Mouse (Mus musculus): ENCODE measurements around the gene Gm47996. TPM values are rescaled to one million over a fixed set of nuclear protein-coding genes. Genes with fewer than 3 reads are reported as not detected.
"Not testable (repeated sequence)": the region's sequence is repeated elsewhere in the genome, so short reads cannot be mapped to it uniquely, and the experiment has no call there.

The Gm47996 gene
- polyA plus RNA-seq, 1 experiment = not detected

DNA sequence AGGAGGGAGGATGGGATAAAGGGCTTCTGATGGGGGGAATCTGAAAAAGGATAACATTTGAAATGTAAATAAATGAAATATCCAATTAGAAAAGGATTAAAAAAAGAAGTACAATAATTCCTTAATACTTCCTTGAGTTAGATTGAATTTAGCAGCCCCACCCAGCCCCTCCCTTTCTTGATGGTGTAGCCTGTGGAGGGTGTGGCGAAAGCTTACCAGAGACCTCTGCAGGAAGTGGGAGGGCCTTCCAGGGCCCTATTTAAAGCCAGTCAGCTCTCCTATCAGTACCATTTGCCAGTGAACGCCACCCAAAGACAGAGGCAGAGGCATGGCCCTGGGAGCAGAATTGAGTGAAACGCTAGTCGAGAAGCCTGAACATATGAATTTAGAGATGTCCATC is 11.8 kb upstream of the Gm47996 start, which contains the start of gene Gm47995:
Gene Gm47995, plus strand, starts transcription at position 329 of the 400 bp plus-strand sequence.
- H3K27me3 ChIP-seq (ENCODE audit: control insufficient read depth, insufficient read depth, low read length); H3K4me3 ChIP-seq (ENCODE audit: low read depth, low read length); H3K36me3 ChIP-seq (ENCODE audit: control insufficient read depth, insufficient read depth, low read length); H3K4me1 ChIP-seq (ENCODE audit: control insufficient read depth, insufficient read depth, insufficient read length, low read length); H3K27ac ChIP-seq (ENCODE audit: insufficient read depth, low read depth, low read length): not testable (repeated sequence)
- 66% methylated on average over 2 of the region's 4 CpGs for WGBS

- H3K4me3 ChIP-seq (ENCODE audit: low read depth, low read length); H3K4me1 ChIP-seq (ENCODE audit: control insufficient read depth, insufficient read depth, insufficient read length, low read length); H3K27me3 ChIP-seq (ENCODE audit: control insufficient read depth, insufficient read depth, low read length); H3K36me3 ChIP-seq (ENCODE audit: control insufficient read depth, insufficient read depth, low read length); H3K27ac ChIP-seq (ENCODE audit: insufficient read depth, low read depth, low read length): not testable (repeated sequence)
Measured at GRCm38 (mm10) chr1:151200620-151201019, 9.3 kb upstream of the Gm47996 start.

- WGBS = 60% methylated on average over 4 of the region's 5 CpGs
- H3K27ac ChIP-seq (ENCODE audit: insufficient read depth, low read depth, low read length); H3K27me3 ChIP-seq (ENCODE audit: control insufficient read depth, insufficient read depth, low read length); H3K36me3 ChIP-seq (ENCODE audit: control insufficient read depth, insufficient read depth, low read length); H3K4me1 ChIP-seq (ENCODE audit: control insufficient read depth, insufficient read depth, insufficient read length, low read length); H3K4me3 ChIP-seq (ENCODE audit: low read depth, low read length): not testable (repeated sequence)
Measured at GRCm38 (mm10) chr1:151202771-151203170, 7.2 kb upstream of the Gm47996 start.

- H3K4me1 ChIP-seq (ENCODE audit: control insufficient read depth, insufficient read depth, insufficient read length, low read length); H3K27me3 ChIP-seq (ENCODE audit: control insufficient read depth, insufficient read depth, low read length); H3K36me3 ChIP-seq (ENCODE audit: control insufficient read depth, insufficient read depth, low read length); H3K4me3 ChIP-seq (ENCODE audit: low read depth, low read length); H3K27ac ChIP-seq (ENCODE audit: insufficient read depth, low read depth, low read length): not testable (repeated sequence)
- WGBS = no CpG with 5 or more reads among the region's 6 CpGs
Measured at GRCm38 (mm10) chr1:151203818-151204217, 6.1 kb upstream of the Gm47996 start, which contains the start of gene 3110040M04Rik. Gene 3110040M04Rik, plus strand, starts transcription at chr1:151204121.

DNA sequence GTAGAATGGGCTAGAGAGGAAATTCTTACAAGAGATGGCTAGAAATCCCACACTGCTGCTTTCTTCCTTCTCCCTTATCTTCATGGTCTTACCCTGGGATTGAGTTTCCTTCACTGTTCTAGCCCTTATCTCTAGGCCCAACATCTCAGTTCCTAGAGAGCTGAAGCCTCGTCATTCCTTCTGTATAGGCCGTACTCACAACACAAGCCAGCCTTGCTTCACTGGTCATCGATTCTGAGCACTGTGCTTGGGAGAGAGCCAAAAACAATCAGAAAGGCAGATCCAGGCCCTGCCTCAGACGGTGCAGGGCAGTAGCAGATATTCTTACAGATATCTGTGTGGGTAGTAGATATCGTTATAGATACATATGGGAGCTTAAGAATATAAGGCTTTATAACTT is 1.4 kb upstream of the Gm47996 start:
- H3K4me1 ChIP-seq (ENCODE audit: control insufficient read depth, insufficient read depth, insufficient read length, low read length); H3K36me3 ChIP-seq (ENCODE audit: control insufficient read depth, insufficient read depth, low read length); H3K27ac ChIP-seq (ENCODE audit: insufficient read depth, low read depth, low read length); H3K27me3 ChIP-seq (ENCODE audit: control insufficient read depth, insufficient read depth, low read length); H3K4me3 ChIP-seq (ENCODE audit: low read depth, low read length): not testable (repeated sequence)
- WGBS = 69% methylated on average over 4 of the region's 5 CpGs

DNA sequence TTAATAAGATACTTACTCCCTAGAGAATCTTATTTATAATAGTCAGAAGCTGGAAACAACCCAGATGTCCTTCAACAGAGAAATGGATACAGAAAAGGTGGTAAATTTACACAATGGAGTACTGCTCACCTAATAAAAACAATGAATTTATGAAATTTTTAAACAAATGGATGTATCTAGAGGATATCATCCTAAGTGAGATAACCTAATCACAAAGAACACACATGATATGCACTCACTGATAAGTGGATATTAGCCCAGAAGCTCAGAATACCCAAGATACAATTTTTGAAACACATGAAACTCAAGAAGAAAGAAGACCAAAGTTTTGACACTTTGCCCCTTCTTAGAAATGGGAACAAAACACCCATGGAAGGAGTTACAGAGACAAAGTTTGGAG is 987 bp upstream of the Gm47996 start:
- not testable (repeated sequence) for H3K27me3 ChIP-seq (ENCODE audit: control insufficient read depth, insufficient read depth, low read length); H3K4me3 ChIP-seq (ENCODE audit: low read depth, low read length); H3K27ac ChIP-seq (ENCODE audit: insufficient read depth, low read depth, low read length); H3K36me3 ChIP-seq (ENCODE audit: control insufficient read depth, insufficient read depth, low read length); H3K4me1 ChIP-seq (ENCODE audit: control insufficient read depth, insufficient read depth, insufficient read length, low read length)

GRCm38 (mm10) chr1:151211666-151212065 is 1.7 kb downstream of the Gm47996 start:
- H3K4me1 ChIP-seq (ENCODE audit: control insufficient read depth, insufficient read depth, insufficient read length, low read length) = peaks cover 13% of the 10 kb centered on the region; the same call in 1 of the 2 replicates
- WGBS = 95% methylated on average over 5 of the region's 5 CpGs
- not testable (repeated sequence) for H3K4me3 ChIP-seq (ENCODE audit: low read depth, low read length); H3K36me3 ChIP-seq (ENCODE audit: control insufficient read depth, insufficient read depth, low read length); H3K27ac ChIP-seq (ENCODE audit: insufficient read depth, low read depth, low read length); H3K27me3 ChIP-seq (ENCODE audit: control insufficient read depth, insufficient read depth, low read length)

DNA sequence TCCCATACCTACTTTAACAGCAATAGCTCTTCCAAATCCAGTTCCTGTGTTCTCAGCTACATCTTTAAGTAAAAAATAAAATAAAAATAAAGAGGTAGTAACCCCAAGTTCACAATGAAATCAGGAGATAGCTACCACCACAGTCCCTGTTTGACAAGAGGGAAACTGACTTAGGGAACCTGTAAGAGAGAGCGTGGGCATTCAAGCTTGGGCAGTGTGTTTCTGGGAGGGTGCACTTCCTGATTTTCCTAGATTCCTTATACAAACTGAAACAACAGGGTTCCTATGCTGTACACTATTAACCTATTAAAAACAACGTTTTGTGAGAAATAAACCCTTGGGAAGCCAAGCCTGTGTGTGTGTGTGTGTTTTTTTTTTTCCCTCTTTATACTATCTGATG is 4.9 kb downstream of the Gm47996 start:
- Histone ChIP-seq H3K4me3 (ENCODE audit: low read depth, low read length) (no peak overlapping the region), H3K27me3 (ENCODE audit: control insufficient read depth, insufficient read depth, low read length) (no peaks in the 10 kb centered on the region), H3K27ac (ENCODE audit: insufficient read depth, low read depth, low read length) (no peak overlapping the region), H3K36me3 (ENCODE audit: control insufficient read depth, insufficient read depth, low read length) (no peaks in the 10 kb centered on the region), H3K4me1 (ENCODE audit: control insufficient read depth, insufficient read depth, insufficient read length, low read length) (peaks cover 13% of the 10 kb centered on the region; the same call in 1 of the 2 replicates)
- 50% methylated on average over 2 of the region's 2 CpGs for WGBS
- TF ChIP-seq POLR2A (IDR thresholded peaks at IDR 0.05; ENCODE audit: low read depth, low read length) (no peak), CTCF (IDR thresholded peaks at IDR 0.05; ENCODE audit: extremely low read depth, insufficient read length, insufficient replicate concordance, low read depth, low read length) (no peak)

GRCm38 (mm10) chr1:151215985-151216384 is 6.1 kb downstream of the Gm47996 start:
- 10% methylated on average over 1 of the region's 1 CpGs for WGBS
- H3K36me3 ChIP-seq (ENCODE audit: control insufficient read depth, insufficient read depth, low read length) = no peaks in the 10 kb centered on the region
- no peak for TF ChIP-seq CTCF (IDR thresholded peaks at IDR 0.05; ENCODE audit: extremely low read depth, insufficient read length, insufficient replicate concordance, low read depth, low read length)
- no peak for TF ChIP-seq POLR2A (IDR thresholded peaks at IDR 0.05; ENCODE audit: low read depth, low read length)
- no peak overlapping the region for H3K4me3 ChIP-seq (ENCODE audit: low read depth, low read length)
- H3K27ac ChIP-seq (ENCODE audit: insufficient read depth, low read depth, low read length) = peak overlapping the region; percentile 9; the same call in 1 of the 2 replicates
- H3K27me3 ChIP-seq (ENCODE audit: control insufficient read depth, insufficient read depth, low read length) = no peaks in the 10 kb centered on the region
- peaks cover 13% of the 10 kb centered on the region; the same call in 1 of the 2 replicates for H3K4me1 ChIP-seq (ENCODE audit: control insufficient read depth, insufficient read depth, insufficient read length, low read length)
